Mouse (Mus musculus): ENCODE data around the gene Comt. TPM values are rescaled to one million over a fixed set of nuclear protein-coding genes. Genes with fewer than 3 reads are reported as not detected.

The Comt gene
- polyA plus RNA-seq, 2 experiments from 2014 or later = 45.6 to 60.6 TPM

- no peak for ATAC-seq
Measured at GRCm38 (mm10) chr16:18409776-18410175, 16.9 kb downstream of the Comt start.

- no peak for ATAC-seq
Measured at GRCm38 (mm10) chr16:18407912-18408311, 18.7 kb downstream of the Comt start.

- no peak for ATAC-seq
Measured at GRCm38 (mm10) chr16:18406293-18406692, 20.4 kb downstream of the Comt start.

GRCm38 (mm10) chr16:18405876-18406275 is 20.8 kb downstream of the Comt start:
- ATAC-seq = no peak

GRCm38 (mm10) chr16:18405091-18405854 is 21.4 kb downstream of the Comt start:
- no peak for ATAC-seq

- ATAC-seq = no peak
Measured at GRCm38 (mm10) chr16:18403285-18403684, 23.4 kb downstream of the Comt start.

- ATAC-seq = no peak
Measured at GRCm38 (mm10) chr16:18400472-18401216, 26.0 kb downstream of the Comt start.

GRCm38 (mm10) chr16:18400028-18400427 is 26.6 kb downstream of the Comt start:
- ATAC-seq = no peak

- ATAC-seq = no peak
Measured at GRCm38 (mm10) chr16:18396791-18397621, 29.6 kb downstream of the Comt start.

- no peak for ATAC-seq
Measured at GRCm38 (mm10) chr16:18396201-18396600, 30.5 kb downstream of the Comt start.

GRCm38 (mm10) chr16:18395620-18396036 is 31.0 kb downstream of the Comt start:
- no peak for ATAC-seq

GRCm38 (mm10) chr16:18394777-18395619 is 31.7 kb downstream of the Comt start:
- ATAC-seq = no peak

- ATAC-seq = no peak
Measured at GRCm38 (mm10) chr16:18394056-18394455, 32.6 kb downstream of the Comt start.

GRCm38 (mm10) chr16:18393595-18393994 is 33.1 kb downstream of the Comt start:
- no peak for ATAC-seq

- peak; percentile 87 for ATAC-seq
Measured at GRCm38 (mm10) chr16:18392469-18393426, 33.9 kb downstream of the Comt start.

- no peak for ATAC-seq
Measured at GRCm38 (mm10) chr16:18391728-18392127, 34.9 kb downstream of the Comt start.

GRCm38 (mm10) chr16:18391127-18391526 is 35.5 kb downstream of the Comt start:
- no peak for ATAC-seq

- no peak for ATAC-seq
Measured at GRCm38 (mm10) chr16:18390399-18390798, 36.3 kb downstream of the Comt start.

GRCm38 (mm10) chr16:18388583-18389435 is 37.8 kb downstream of the Comt start:
- ATAC-seq = no peak
